Mouse (Mus musculus): ENCODE measurements around the gene Cped1. TPM values are rescaled to one million over a fixed set of nuclear protein-coding genes. Genes with fewer than 3 reads are reported as not detected.
A peak's percentile ranks its signal among the peaks of the same experiment; 100 is the strongest.

Gene Cped1
- polyA plus RNA-seq, 1 experiment from 2014 or later, result 3.6 TPM

DNA sequence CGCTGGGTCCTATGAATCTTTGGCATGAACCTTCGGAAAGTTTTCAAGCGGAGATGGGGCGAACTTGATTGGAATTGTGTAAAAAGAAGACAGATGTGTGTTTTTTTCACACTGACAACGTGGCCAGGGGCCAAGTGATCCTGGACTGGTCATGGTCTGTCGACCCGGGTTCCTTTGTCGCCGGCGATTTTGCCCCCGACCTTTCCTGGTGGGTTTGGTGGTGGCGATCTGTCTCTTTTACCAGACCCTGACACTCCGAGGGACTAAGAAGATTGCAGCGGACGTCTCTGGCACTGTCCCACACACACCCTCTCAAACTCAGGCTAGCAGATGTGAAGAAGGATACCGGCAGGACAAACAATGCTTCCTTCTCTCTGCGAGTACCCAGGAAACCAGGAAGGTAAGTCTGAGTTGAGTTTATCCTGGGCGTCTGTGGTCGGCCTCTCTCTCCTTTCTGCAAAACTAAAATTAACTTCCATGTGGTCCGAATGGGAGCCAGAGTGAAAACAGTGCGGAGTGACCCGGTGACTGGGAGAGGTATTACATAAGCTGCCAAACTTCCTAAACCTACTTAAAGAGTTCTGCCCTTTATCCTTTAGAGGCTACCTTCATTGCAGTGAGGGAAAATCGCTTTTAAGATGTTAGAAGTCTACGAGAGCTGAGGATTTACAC lies 1.1 kb downstream of the Cped1 start:
- ATAC-seq, result no peak
- H3K9me3 ChIP-seq (replicated peaks), result no peaks in the 10 kb centered on the region
- H3K4me1 ChIP-seq, result no peaks in the 10 kb centered on the region
- peak overlapping the region; percentile 66 for H3K4me2 ChIP-seq
- peak overlapping the region; percentile 9; the same call in 1 of the 2 replicates for H3K9ac ChIP-seq
- no peak overlapping the region for H3K27ac ChIP-seq
- H3K36me3 ChIP-seq, result no peaks in the 10 kb centered on the region
- H3K27me3 ChIP-seq (replicated peaks), result peaks cover 25% of the 10 kb centered on the region
- H3K4me3 ChIP-seq, result peak overlapping the region; percentile 47
- WGBS (ENCODE audit: insufficient replicate concordance), result 9% methylated on average over 24 of the region's 24 CpGs

DNA sequence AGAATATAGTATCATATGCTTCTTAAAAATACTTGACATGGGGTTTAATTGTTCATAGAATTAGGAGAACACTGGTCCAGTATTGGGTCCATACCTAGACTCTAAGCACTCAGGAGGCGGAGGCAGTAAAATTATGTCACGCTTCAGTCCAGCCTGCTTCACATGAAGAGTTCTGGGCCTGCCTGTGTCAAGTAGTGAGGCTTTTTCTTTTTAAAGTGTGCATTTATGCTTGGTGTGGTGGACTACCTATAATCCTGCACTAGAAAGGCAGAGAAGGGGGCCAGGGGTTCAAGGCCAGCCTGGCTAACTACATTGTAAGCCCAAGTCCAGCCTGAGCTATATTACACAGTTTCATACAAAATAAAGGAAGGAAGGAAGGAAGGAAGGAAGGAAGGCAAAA lies 1.8 kb downstream of the Cped1 start:
- Histone ChIP-seq H3K9me3 (replicated peaks) (no peaks in the 10 kb centered on the region), H3K4me1 (no peaks in the 10 kb centered on the region), H3K9ac (no peak overlapping the region), H3K27me3 (replicated peaks) (peaks cover 25% of the 10 kb centered on the region), H3K27ac (no peak overlapping the region), H3K4me2 (peak overlapping the region; percentile 66), H3K36me3 (no peaks in the 10 kb centered on the region), H3K4me3 (no peak overlapping the region)
- ATAC-seq, result no peak
- WGBS (ENCODE audit: insufficient replicate concordance), result 84% methylated on average over 2 of the region's 2 CpGs

DNA sequence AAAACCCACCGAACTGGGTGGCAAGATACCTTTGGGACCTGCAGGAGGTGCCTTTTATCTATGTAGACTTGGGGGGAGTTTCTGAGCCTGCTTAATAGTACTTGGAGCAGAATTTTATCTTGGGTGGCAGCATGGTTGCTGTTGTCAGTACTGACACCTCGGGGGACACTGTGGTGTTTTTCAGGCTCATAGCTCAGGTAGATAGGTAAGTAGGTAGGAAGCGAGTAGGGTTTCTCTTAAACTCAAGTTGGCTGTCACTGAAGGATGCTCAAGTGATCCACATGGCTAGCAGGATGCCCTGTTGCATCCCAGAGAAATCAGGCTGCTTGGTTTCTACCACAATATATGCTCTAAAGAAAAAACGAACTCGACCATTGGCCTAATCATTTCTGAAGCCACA lies 2.6 kb downstream of the Cped1 start:
- Histone ChIP-seq H3K4me1 (no peaks in the 10 kb centered on the region), H3K4me3 (no peak overlapping the region), H3K27ac (no peak overlapping the region), H3K27me3 (replicated peaks) (peaks cover 25% of the 10 kb centered on the region), H3K9me3 (replicated peaks) (no peaks in the 10 kb centered on the region), H3K36me3 (no peaks in the 10 kb centered on the region), H3K4me2 (no peak overlapping the region), H3K9ac (no peak overlapping the region)
- no peak for ATAC-seq
- 71% methylated on average over 5 of the region's 5 CpGs for WGBS (ENCODE audit: insufficient replicate concordance)

DNA sequence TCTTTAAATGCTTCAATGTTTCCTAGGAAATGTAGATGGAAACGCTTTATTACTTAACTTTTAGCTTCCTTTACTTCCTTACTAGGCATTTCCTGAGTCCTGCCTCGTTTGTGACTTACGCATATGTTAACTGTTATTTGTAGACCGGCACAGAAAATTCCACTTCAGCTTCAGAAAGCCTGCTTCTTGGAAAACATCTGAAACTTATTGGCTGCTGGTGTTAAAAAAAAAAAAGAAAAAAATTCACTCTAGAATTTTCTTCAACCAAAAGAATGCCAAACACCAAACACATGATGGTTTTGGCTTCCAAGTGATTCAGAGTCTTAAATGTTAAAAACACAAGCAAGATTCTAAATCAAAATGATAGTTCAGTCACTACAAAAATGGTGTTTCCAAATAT lies 3.4 kb downstream of the Cped1 start:
- no peaks in the 10 kb centered on the region for H3K4me1 ChIP-seq
- no peak for ATAC-seq
- H3K4me2 ChIP-seq, result no peak overlapping the region
- H3K9me3 ChIP-seq (replicated peaks), result no peaks in the 10 kb centered on the region
- no peaks in the 10 kb centered on the region for H3K36me3 ChIP-seq
- no peak overlapping the region for H3K27ac ChIP-seq
- H3K9ac ChIP-seq, result no peak overlapping the region
- H3K4me3 ChIP-seq, result no peak overlapping the region
- H3K27me3 ChIP-seq (replicated peaks), result peaks cover 25% of the 10 kb centered on the region
- 68% methylated on average over 4 of the region's 4 CpGs for WGBS (ENCODE audit: insufficient replicate concordance)

DNA sequence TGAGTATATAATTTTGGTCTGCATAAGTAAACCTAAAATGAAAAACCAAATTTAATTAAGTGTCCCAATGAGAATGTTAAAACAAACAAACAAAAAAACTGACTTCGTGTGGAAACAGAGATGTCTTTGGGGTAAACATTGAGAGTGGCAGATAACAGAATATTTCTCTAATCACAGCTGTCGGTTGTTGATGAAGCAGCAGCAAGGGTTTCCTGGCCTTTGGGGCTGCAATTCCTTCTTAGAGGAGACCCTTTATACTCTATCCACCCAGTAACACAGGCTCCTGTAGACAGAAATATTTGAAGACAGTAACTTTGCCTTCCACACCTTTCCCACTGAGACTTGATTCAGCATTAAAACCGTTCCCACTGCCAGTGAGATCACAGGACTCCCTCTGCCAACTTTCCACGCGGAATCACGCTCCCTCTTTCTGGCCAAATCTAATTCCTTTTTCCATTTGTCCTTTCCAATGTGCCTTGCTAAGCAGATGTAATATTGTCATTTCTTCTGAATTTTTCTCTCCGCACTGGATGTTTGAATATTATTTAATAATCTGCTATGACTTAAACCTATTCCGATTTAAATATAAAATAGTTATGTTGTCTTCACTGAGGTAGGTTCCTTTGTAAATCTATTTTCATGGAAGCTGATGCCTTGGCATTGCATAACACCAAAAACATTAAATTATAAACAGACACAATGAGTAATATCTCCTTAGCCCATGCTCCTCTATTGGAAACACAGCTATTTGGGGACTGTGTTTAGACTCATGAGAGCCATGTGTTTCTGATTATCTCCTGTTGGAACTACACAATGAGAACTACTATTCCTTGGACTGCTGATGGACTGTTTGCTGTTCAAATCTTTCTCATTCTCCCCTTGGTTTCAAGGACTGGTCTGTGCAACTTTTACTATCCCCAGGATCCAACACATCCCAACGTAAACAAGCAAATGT lies 4.7 kb downstream of the Cped1 start:
- H3K36me3 ChIP-seq, result no peaks in the 10 kb centered on the region
- no peaks in the 10 kb centered on the region for H3K4me1 ChIP-seq
- peaks cover 20% of the 10 kb centered on the region for H3K27me3 ChIP-seq (replicated peaks)
- no peak overlapping the region for H3K4me2 ChIP-seq
- WGBS (ENCODE audit: insufficient replicate concordance), result 65% methylated on average over 9 of the region's 9 CpGs
- no peak for ATAC-seq
- H3K9ac ChIP-seq, result no peak overlapping the region
- no peaks in the 10 kb centered on the region for H3K9me3 ChIP-seq (replicated peaks)
- no peak overlapping the region for H3K4me3 ChIP-seq
- H3K27ac ChIP-seq, result no peak overlapping the region

DNA sequence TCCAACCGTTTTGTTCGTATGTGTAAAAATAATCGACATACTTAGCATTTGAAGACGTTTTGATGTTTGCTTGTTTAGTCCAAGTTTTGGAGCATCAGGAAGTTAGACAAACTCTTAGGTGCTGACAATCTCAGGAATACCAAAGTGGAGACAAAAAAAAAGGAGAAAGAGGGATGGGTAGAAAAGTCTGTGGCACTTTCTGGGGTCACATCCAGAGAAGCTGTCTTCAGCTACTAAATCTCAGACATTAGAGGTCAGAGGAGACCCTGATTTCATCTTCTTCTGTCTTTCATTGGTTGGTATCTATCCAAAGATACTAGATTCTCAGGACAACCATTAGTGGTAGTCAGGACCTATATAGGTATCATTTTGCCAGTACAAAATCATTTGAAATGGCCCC lies 5.4 kb downstream of the Cped1 start:
- Histone ChIP-seq H3K4me3 (no peak overlapping the region), H3K27ac (no peak overlapping the region), H3K36me3 (no peaks in the 10 kb centered on the region), H3K9me3 (replicated peaks) (no peaks in the 10 kb centered on the region), H3K27me3 (replicated peaks) (peaks cover 13% of the 10 kb centered on the region), H3K4me2 (no peak overlapping the region), H3K9ac (no peak overlapping the region), H3K4me1 (no peaks in the 10 kb centered on the region)
- no peak for ATAC-seq
- WGBS (ENCODE audit: insufficient replicate concordance), result 63% methylated on average over 4 of the region's 4 CpGs

DNA sequence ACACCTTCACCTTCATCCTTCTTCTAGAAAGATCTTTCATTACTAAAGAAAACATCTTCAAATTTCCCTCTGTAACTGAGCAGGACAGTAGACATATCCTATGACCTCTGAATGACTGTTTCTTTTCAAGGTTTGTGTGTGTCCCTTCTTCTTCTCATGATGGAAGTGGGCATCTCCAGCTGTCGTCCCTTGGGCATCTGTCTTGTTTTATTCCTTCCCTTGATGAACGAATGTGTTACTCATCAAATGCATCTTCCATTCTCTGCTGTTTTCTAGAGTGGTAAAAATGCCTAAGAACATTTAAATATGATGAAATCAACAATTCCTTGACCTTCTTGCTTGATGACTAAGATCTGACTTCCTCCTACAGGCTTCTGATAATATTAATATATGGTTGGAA lies 7.4 kb downstream of the Cped1 start:
- no peak for ATAC-seq

DNA sequence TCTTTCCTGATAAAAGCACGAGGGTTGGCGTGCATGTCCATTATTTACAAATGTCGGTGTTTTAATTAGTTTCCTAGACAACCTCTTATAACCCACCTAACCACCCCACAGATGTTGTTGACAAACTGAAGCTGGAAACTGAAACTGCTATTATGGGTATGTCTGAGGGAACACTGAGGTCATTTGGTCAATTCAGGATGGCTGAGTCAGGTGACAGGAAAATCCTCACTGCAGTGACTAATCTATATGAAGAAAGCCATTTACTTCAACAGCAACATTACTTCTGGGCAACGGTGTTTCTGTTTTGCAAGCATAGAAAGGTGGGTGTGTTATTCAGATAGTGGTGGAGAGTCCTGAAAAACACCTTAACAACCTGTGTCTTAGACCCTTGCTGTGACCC lies 12.4 kb downstream of the Cped1 start:
- Histone ChIP-seq H3K9me3 (replicated peaks) (no peaks in the 10 kb centered on the region), H3K27ac (no peak overlapping the region), H3K27me3 (replicated peaks) (0 out of 2 replicates have a peak, but pooled peaks cover 4% of the 10 kb centered on the region), H3K9ac (no peak overlapping the region), H3K4me2 (no peak overlapping the region), H3K36me3 (no peaks in the 10 kb centered on the region), H3K4me3 (no peak overlapping the region), H3K4me1 (peaks cover 27% of the 10 kb centered on the region)
- ATAC-seq, result no peak
- 52% methylated on average over 4 of the region's 4 CpGs for WGBS (ENCODE audit: insufficient replicate concordance)

More for the DNA sequence above, 7.4 kb downstream of the Cped1 start:
- no peak overlapping the region for H3K4me3 ChIP-seq
- no peaks in the 10 kb centered on the region; the same call in 1 of the 2 replicates for H3K27me3 ChIP-seq (replicated peaks)
- H3K9ac ChIP-seq, result no peak overlapping the region
- no peaks in the 10 kb centered on the region for H3K9me3 ChIP-seq (replicated peaks)
- WGBS (ENCODE audit: insufficient replicate concordance), result 74% methylated on average over 2 of the region's 2 CpGs
- no peaks in the 10 kb centered on the region for H3K4me1 ChIP-seq
- no peak overlapping the region for H3K4me2 ChIP-seq
- no peaks in the 10 kb centered on the region for H3K36me3 ChIP-seq
- no peak overlapping the region for H3K27ac ChIP-seq

DNA sequence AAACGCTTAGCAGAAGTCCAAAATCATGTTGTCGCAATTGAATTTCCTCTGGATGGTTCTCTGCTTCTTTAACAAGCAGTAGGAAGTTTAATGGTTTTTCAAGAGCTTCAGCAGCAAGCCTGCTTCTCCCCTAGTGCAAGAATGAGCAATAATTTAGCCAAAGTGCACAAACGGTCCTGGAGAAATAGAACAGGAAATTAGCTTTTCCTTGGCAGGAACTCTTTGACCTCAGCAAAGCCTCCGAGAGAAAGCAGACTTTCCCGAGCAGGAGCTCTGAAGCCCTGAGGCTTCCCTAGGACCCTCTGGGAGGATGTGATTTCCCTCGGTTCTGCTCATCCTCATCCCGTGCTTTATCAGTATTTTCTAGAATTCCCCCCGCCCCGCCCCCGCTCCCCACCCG lies 13.3 kb downstream of the Cped1 start:
- no peak overlapping the region for H3K9ac ChIP-seq
- no peak overlapping the region for H3K4me3 ChIP-seq
- no peak overlapping the region for H3K4me2 ChIP-seq
- 18% methylated on average over 11 of the region's 11 CpGs for WGBS (ENCODE audit: insufficient replicate concordance)
- H3K27me3 ChIP-seq (replicated peaks), result 0 out of 2 replicates have a peak, but pooled peaks cover 4% of the 10 kb centered on the region
- no peaks in the 10 kb centered on the region for H3K36me3 ChIP-seq
- no peak for ATAC-seq
- H3K4me1 ChIP-seq, result peaks cover 28% of the 10 kb centered on the region
- H3K9me3 ChIP-seq (replicated peaks), result no peaks in the 10 kb centered on the region
- H3K27ac ChIP-seq, result no peak overlapping the region

DNA sequence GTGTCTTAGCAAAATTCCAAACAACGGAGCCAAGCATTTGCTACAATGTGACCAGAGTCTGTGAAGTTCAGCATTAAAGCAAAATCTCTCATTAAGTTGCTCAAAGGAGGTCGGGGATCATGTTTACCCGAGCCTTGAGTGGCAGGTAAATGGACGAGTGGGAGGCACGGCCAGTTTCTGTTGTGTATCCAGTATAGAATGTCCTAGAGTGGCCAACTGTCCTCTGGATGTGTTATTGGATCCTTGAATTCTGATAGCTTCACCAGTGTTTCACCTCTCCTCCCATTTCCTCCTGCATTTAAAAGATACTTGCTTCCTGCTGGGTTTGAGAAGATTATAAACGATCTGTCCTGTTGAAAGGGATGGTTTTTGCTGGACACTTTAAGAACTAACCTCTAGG lies 14.4 kb downstream of the Cped1 start:
- no peak overlapping the region for H3K4me2 ChIP-seq

DNA sequence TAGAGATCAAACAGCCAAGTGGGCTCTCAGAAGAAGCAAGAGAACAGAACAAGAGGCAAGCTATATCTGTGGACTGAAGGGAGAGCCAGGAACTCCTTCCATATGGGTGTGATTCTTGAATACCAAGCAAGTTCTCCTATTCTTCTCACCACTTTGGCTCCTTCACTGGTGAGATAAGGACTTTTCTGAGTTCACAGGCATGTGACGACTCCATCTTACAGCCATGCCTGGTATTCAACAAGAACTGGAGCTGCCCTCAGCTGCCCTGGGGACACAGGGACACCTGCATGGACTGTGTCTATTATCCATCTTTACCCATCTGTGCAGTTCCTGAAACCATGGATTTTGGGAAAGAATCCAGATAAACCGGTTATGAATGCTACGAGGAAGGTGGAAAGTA lies 15.2 kb downstream of the Cped1 start:
- H3K4me1 ChIP-seq, result peaks cover 28% of the 10 kb centered on the region
- H3K27me3 ChIP-seq (replicated peaks), result 0 out of 2 replicates have a peak, but pooled peaks cover 4% of the 10 kb centered on the region
- 61% methylated on average over 3 of the region's 3 CpGs for WGBS (ENCODE audit: insufficient replicate concordance)
- no peak overlapping the region for H3K4me3 ChIP-seq
- H3K9me3 ChIP-seq (replicated peaks), result no peaks in the 10 kb centered on the region
- H3K36me3 ChIP-seq, result no peaks in the 10 kb centered on the region
- no peak overlapping the region for H3K27ac ChIP-seq
- ATAC-seq, result no peak
- H3K4me2 ChIP-seq, result no peak overlapping the region
- H3K9ac ChIP-seq, result no peak overlapping the region

More for the DNA sequence above, 14.4 kb downstream of the Cped1 start:
- ATAC-seq, result 0 out of 2 replicates have a peak, but pooled peaks have one; percentile 42
- Histone ChIP-seq H3K9me3 (replicated peaks) (no peaks in the 10 kb centered on the region), H3K27ac (no peak overlapping the region), H3K9ac (no peak overlapping the region), H3K4me1 (peaks cover 28% of the 10 kb centered on the region), H3K4me3 (no peak overlapping the region), H3K36me3 (no peaks in the 10 kb centered on the region), H3K27me3 (replicated peaks) (0 out of 2 replicates have a peak, but pooled peaks cover 4% of the 10 kb centered on the region)
- WGBS (ENCODE audit: insufficient replicate concordance), result 47% methylated on average over 6 of the region's 6 CpGs

DNA sequence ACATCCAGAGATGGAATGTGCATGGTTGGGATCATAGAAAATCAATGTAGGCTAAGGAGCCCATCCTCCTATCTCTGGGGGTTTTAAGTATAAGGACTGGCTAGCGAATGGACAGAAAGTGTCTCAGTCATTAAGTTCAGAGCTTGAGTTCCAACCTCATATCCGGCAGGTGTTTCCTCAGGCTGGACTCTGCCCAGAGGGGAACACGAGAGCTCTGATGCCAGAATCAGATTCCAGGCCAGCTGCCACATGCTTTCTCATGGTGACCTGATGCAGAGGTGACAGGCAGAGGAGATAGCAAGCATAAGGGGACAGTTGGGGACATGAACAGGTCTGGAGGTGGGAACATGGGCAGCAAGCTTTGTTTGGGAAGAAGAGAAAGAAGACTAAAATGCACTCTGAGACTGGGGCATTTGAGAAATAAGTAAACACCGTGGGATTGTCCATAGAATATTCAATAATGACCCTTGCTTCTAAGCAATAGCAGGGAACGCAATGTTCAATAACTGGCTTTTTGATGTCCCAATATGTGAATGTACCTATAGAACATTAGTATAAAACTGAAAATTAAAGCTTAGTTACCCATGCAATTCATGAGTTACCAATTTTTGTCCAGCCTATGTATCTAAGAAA lies 15.7 kb downstream of the Cped1 start:
- ATAC-seq, result no peak
- Histone ChIP-seq H3K36me3 (no peaks in the 10 kb centered on the region), H3K27me3 (replicated peaks) (0 out of 2 replicates have a peak, but pooled peaks cover 4% of the 10 kb centered on the region), H3K4me3 (no peak overlapping the region), H3K9ac (no peak overlapping the region), H3K4me2 (no peak overlapping the region), H3K9me3 (replicated peaks) (no peaks in the 10 kb centered on the region), H3K27ac (no peak overlapping the region), H3K4me1 (peaks cover 28% of the 10 kb centered on the region)
- 56% methylated on average over 5 of the region's 5 CpGs for WGBS (ENCODE audit: insufficient replicate concordance)
